Mouse (Mus musculus) E14TG2a.4 (cell line): ENCODE measurements around the gene Mast3.

Experiments
- CTCF ChIP-seq: conservative IDR thresholded peaks from 2 replicates; pipeline ENCODE4 v1.5.1; 2014; ENCODE audit warnings: low read length
- NANOG ChIP-seq: IDR thresholded peaks from 2 replicates; pipeline ENCODE4 v1.6.1; 2014; ENCODE audit warnings: borderline replicate concordance, low read length, mixed read lengths

DNA sequence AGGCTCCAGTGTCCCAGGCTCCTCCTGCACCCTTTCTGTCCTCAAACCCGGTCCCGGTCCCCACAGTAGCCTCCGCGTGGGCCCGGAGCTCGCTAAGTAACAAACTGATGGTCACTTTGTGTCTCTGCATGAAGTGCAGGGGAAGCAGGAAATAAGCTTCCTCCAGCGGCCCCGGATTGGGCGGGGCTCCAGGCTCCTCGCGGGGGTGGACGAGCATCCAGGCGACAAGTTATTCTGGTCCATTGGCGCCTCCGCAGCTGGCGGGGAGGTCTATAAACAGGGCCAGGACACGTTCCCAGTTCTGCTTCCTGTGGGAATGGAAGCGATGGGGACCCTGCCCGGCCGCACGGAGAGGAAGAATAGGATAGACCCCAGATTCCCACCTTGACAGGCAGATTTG lies 51.7 kb downstream of the Mast3 start:
- no peak for TF ChIP-seq NANOG
- TF ChIP-seq CTCF = no peak
